Mouse (Mus musculus) embryonic facial prominence, embryonic 11.5 days (tissue): Measurements from ENCODE around the gene Oasl1. TPM values are rescaled to one million over a fixed set of nuclear protein-coding genes. Genes with fewer than 3 reads are reported as not detected.
"Not testable (repeated sequence)": the region's sequence is repeated elsewhere in the genome, so short reads cannot be mapped to it uniquely, and the experiment has no call there.

Source experiments
- ATAC-seq: fragments of 200-750 bp; cut with Nextera tagmentation; replicated peaks from 2 replicates; pipeline ENCODE4 v1.8.0; 2017; ENCODE audit warnings: low read depth; ENCODE audit not compliant: insufficient number of reproducible peaks, low FRiP score, low TSS enrichment
- DNase-seq: peaks from one replicate; pipeline ENCODE4 v3.0.0-alpha.2; 2015; ENCODE audit warnings: low spot score
- H3K27ac ChIP-seq: fragments of 300-500 bp; sonication (generic); replicated peaks from 2 replicates; pipeline ENCODE4 v1.5.1; 2014; ENCODE audit warnings: mild to moderate bottlenecking, low read depth, low read length, control low read depth
- H3K27me3 ChIP-seq: fragments of 300-500 bp; sonication (generic); 2 replicates; pipeline ENCODE4 v1.6.1; 2014; ENCODE audit warnings: mild to moderate bottlenecking, low read length, moderate library complexity, mixed read lengths; ENCODE audit not compliant: control insufficient read depth, insufficient read depth
- H3K36me3 ChIP-seq: fragments of 300-500 bp; sonication (generic); replicated peaks from 2 replicates; pipeline ENCODE4 v1.6.1; 2014; ENCODE audit warnings: low read depth, mild to moderate bottlenecking, low read length, moderate library complexity, mixed read lengths; ENCODE audit not compliant: control insufficient read depth, insufficient read depth
- H3K4me1 ChIP-seq: fragments of 300-500 bp; sonication (generic); 2 replicates; pipeline ENCODE4 v1.6.1; 2014; ENCODE audit warnings: low read length, mixed read lengths; ENCODE audit not compliant: control insufficient read depth, insufficient read depth
- H3K4me2 ChIP-seq: fragments of 300-500 bp; sonication (generic); 2 replicates; pipeline ENCODE4 v1.6.1; 2014; ENCODE audit warnings: low read depth, mild to moderate bottlenecking, control low read depth, low read length, moderate library complexity
- H3K4me3 ChIP-seq: fragments of 300-500 bp; sonication (generic); 2 replicates; pipeline ENCODE4 v1.5.1; 2014; ENCODE audit warnings: low read depth, low read length, control low read depth
- H3K9ac ChIP-seq: fragments of 300-500 bp; sonication (generic); replicated peaks from 2 replicates; pipeline ENCODE4 v1.6.1; 2014; ENCODE audit warnings: mild to moderate bottlenecking, control low read depth, low read length
- H3K9me3 ChIP-seq: fragments of 300-500 bp; sonication (generic); replicated peaks from 2 replicates; pipeline ENCODE4 v1.6.1; 2016; ENCODE audit warnings: mild to moderate bottlenecking, low read length, inconsistent platforms, mixed read lengths; ENCODE audit not compliant: control insufficient read depth
- WGBS: fragments of 180-500 bp; shearing (Covaris S2); extraction: QIAGEN DNeasy Blood & Tissue Kit; methylation state at CpG from one replicate; pipeline ENCODE4 v1.1.7; 2014; 5-methylcytosine and 5-hydroxymethylcytosine counted together
- polyA plus RNA-seq: library from polyadenylated mRNA; unstranded; fragments of >200 nt; fragmentation: Nextera tagmentation; extraction: Ambion mirVana; gene quantifications from 2 replicates; pipeline ENCODE4 v1.2.1, GENCODE M21; 2014

The Oasl1 gene
- polyA plus RNA-seq, 1 experiment from 2014 or later = 0.24 TPM

- 73% methylated on average over 8 of the region's 8 CpGs for WGBS
- Histone ChIP-seq H3K4me3 (no peak overlapping the region), H3K4me1 (no peaks in the 10 kb centered on the region), H3K9ac (no peak overlapping the region), H3K4me2 (no peak overlapping the region), H3K27ac (no peak overlapping the region), H3K36me3 (no peaks in the 10 kb centered on the region), H3K27me3 (no peaks in the 10 kb centered on the region), H3K9me3 (no peaks in the 10 kb centered on the region)
- ATAC-seq (0 out of 2 replicates have a peak, but pooled peaks have one; percentile 9), DNase-seq (no peak)
These were observed 8.2 kb upstream of the Oasl1 start for GRCm38 (mm10) chr5:114914855-114915254.

GRCm38 (mm10) chr5:114915854-114916253 is 7.2 kb upstream of the Oasl1 start:
- H3K27ac ChIP-seq = no peak overlapping the region
- WGBS = 83% methylated on average over 5 of the region's 5 CpGs

DNA sequence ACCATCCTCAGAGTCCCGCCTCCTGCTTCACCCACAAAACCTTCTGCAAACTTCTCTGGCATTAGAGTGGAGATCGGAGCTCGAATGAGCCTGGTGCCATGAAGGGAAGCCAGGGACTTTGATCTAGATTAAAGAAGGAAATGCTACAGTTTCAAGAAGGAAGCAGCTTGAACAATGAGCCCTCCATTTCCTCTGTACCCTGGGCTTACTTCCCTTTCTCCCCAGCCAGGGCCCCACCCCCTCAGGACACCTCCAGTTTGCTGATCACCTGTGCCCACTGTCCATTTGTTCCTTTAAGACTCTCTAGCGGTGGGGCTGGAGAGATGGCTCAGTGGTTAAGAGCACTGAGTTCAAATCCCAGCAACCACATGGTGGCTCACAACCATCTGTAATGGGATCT is 6.3 kb upstream of the Oasl1 start:
- no peaks in the 10 kb centered on the region for H3K27me3 ChIP-seq
- no peak overlapping the region for H3K9ac ChIP-seq
- H3K4me1 ChIP-seq = no peaks in the 10 kb centered on the region
- H3K36me3 ChIP-seq = no peaks in the 10 kb centered on the region
- DNase-seq = no peak
- no peak overlapping the region for H3K4me3 ChIP-seq
- 92% methylated on average over 4 of the region's 4 CpGs for WGBS
- H3K27ac ChIP-seq = no peak overlapping the region
- no peaks in the 10 kb centered on the region for H3K9me3 ChIP-seq
- ATAC-seq = no peak
- no peak overlapping the region for H3K4me2 ChIP-seq

More at GRCm38 (mm10) chr5:114915854-114916253, 7.2 kb upstream of the Oasl1 start:
- H3K4me1 ChIP-seq = no peaks in the 10 kb centered on the region
- H3K36me3 ChIP-seq = no peaks in the 10 kb centered on the region
- ATAC-seq (no peak), DNase-seq (no peak)
- no peaks in the 10 kb centered on the region for H3K9me3 ChIP-seq
- no peak overlapping the region for H3K9ac ChIP-seq
- no peak overlapping the region for H3K4me3 ChIP-seq
- no peaks in the 10 kb centered on the region for H3K27me3 ChIP-seq
- H3K4me2 ChIP-seq = no peak overlapping the region

GRCm38 (mm10) chr5:114917357-114917756 is 5.7 kb upstream of the Oasl1 start:
- 90% methylated on average over 5 of the region's 5 CpGs for WGBS
- not testable (repeated sequence) for H3K36me3 ChIP-seq, H3K27me3 ChIP-seq, H3K4me3 ChIP-seq, H3K4me2 ChIP-seq, H3K27ac ChIP-seq, H3K4me1 ChIP-seq, DNase-seq, ATAC-seq, H3K9ac ChIP-seq, H3K9me3 ChIP-seq

- no peak overlapping the region for H3K4me3 ChIP-seq
- no peaks in the 10 kb centered on the region for H3K9me3 ChIP-seq
- no peak overlapping the region for H3K4me2 ChIP-seq
- no peak for ATAC-seq
- DNase-seq = no peak
- no peak overlapping the region for H3K9ac ChIP-seq
- H3K36me3 ChIP-seq = no peaks in the 10 kb centered on the region
- H3K4me1 ChIP-seq = no peaks in the 10 kb centered on the region
- no peak overlapping the region for H3K27ac ChIP-seq
- WGBS = 79% methylated on average over 19 of the region's 19 CpGs
- H3K27me3 ChIP-seq = no peaks in the 10 kb centered on the region
These were observed 1.3 kb upstream of the Oasl1 start for GRCm38 (mm10) chr5:114921551-114922365.

GRCm38 (mm10) chr5:114922366-114922731 is 691 bp upstream of the Oasl1 start:
- no peaks in the 10 kb centered on the region for H3K27me3 ChIP-seq
- no peaks in the 10 kb centered on the region for H3K36me3 ChIP-seq
- no peaks in the 10 kb centered on the region for H3K4me1 ChIP-seq
- no peaks in the 10 kb centered on the region for H3K9me3 ChIP-seq
- ATAC-seq (no peak), DNase-seq (no peak)
- WGBS = 70% methylated on average over 10 of the region's 10 CpGs
- no peak overlapping the region for H3K27ac ChIP-seq
- H3K4me2 ChIP-seq = no peak overlapping the region
- no peak overlapping the region for H3K4me3 ChIP-seq
- H3K9ac ChIP-seq = no peak overlapping the region

DNA sequence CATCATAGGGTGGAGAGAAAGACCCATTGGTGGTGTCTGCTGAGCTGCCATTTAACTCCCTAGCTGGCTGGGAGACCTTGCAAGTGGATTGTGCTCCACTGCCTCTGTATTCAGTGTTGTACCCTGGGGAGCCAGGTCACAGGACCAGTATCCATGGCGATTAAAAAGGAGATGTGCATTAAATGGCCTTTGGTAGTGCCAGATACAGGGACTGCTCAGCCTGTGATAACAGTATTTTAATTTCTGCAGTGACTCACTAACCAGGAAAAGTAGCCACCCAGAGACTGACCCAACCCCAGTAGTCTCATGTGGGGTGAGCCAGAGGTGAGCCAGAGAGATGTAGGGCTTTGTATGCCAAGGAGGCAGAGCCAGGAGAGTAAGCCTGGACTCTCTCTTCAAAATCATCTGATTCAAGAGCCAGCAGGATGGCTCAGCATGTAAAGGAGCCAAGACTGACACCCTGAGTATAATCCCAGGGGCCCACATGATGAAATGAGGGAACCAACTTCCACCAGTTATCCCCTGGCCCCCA is 3.2 kb downstream of the Oasl1 start:
- H3K9me3 ChIP-seq = no peaks in the 10 kb centered on the region
- 78% methylated on average over 1 of the region's 1 CpGs for WGBS
- H3K4me1 ChIP-seq = no peaks in the 10 kb centered on the region
- H3K27ac ChIP-seq = no peak overlapping the region
- DNase-seq = no peak
- no peak for ATAC-seq
- H3K36me3 ChIP-seq = no peaks in the 10 kb centered on the region
- no peak overlapping the region for H3K4me2 ChIP-seq
- no peaks in the 10 kb centered on the region for H3K27me3 ChIP-seq
- no peak overlapping the region for H3K4me3 ChIP-seq
- no peak overlapping the region for H3K9ac ChIP-seq

- no peaks in the 10 kb centered on the region for H3K36me3 ChIP-seq
- WGBS = 82% methylated on average over 9 of the region's 9 CpGs
- H3K4me3 ChIP-seq = no peak overlapping the region
These were observed 3.7 kb downstream of the Oasl1 start for GRCm38 (mm10) chr5:114926753-114927152.

More at GRCm38 (mm10) chr5:114926753-114927152, 3.7 kb downstream of the Oasl1 start:
- no peak overlapping the region for H3K27ac ChIP-seq
- H3K9me3 ChIP-seq = no peaks in the 10 kb centered on the region
- no peak for DNase-seq
- no peaks in the 10 kb centered on the region for H3K4me1 ChIP-seq
- no peak overlapping the region for H3K9ac ChIP-seq
- ATAC-seq = no peak
- H3K4me2 ChIP-seq = no peak overlapping the region
- no peaks in the 10 kb centered on the region for H3K27me3 ChIP-seq
